Mouse (Mus musculus) limb, embryonic 15.5 days (tissue): Measurements from ENCODE around the gene Tjp3. TPM values are rescaled to one million over a fixed set of nuclear protein-coding genes. Genes with fewer than 3 reads are reported as not detected.
A peak's percentile ranks its signal among the peaks of the same experiment; 100 is the strongest.

Experiments
- ATAC-seq: fragments of 200-750 bp; cut with Nextera tagmentation; 2 replicates; pipeline ENCODE4 v1.8.0; 2017; ENCODE audit warnings: low read depth, moderate TSS enrichment; ENCODE audit not compliant: insufficient number of reproducible peaks, low FRiP score, low TSS enrichment
- H3K27ac ChIP-seq: fragments of 300-500 bp; sonication (generic); 2 replicates; pipeline ENCODE4 v1.5.1; 2015; ENCODE audit warnings: moderate library complexity, mild to moderate bottlenecking, inconsistent platforms
- H3K27me3 ChIP-seq: fragments of 300-500 bp; sonication (generic); 2 replicates; pipeline ENCODE4 v1.6.1; 2015; ENCODE audit warnings: inconsistent platforms
- H3K36me3 ChIP-seq: fragments of 300-500 bp; sonication (generic); 2 replicates; pipeline ENCODE4 v1.6.1; 2015; ENCODE audit warnings: inconsistent platforms
- H3K4me1 ChIP-seq: fragments of 300-500 bp; sonication (generic); 2 replicates; pipeline ENCODE4 v1.6.1; 2015; ENCODE audit warnings: inconsistent platforms
- H3K4me2 ChIP-seq: fragments of 300-500 bp; sonication (generic); 2 replicates; pipeline ENCODE4 v1.6.1; 2015; ENCODE audit warnings: mild to moderate bottlenecking, inconsistent platforms
- H3K4me3 ChIP-seq: fragments of 300-500 bp; sonication (generic); 2 replicates; pipeline ENCODE4 v1.5.1; 2015; ENCODE audit warnings: mild to moderate bottlenecking, inconsistent platforms
- H3K9ac ChIP-seq: fragments of 300-500 bp; sonication (generic); 2 replicates; pipeline ENCODE4 v1.6.1; 2015; ENCODE audit warnings: inconsistent platforms
- H3K9me3 ChIP-seq: fragments of 300-500 bp; sonication (generic); 2 replicates; pipeline ENCODE4 v1.6.1; 2016; ENCODE audit warnings: inconsistent platforms
- WGBS: fragments of 180-500 bp; shearing (Covaris S2); methylation state at CpG from one replicate; pipeline ENCODE4 v1.1.7; 2015; 5-methylcytosine and 5-hydroxymethylcytosine counted together
- polyA plus RNA-seq: library from polyadenylated mRNA; unstranded; fragments of >200 nt; fragmentation: Nextera tagmentation; extraction: Ambion mirVana; gene quantifications from 2 replicates; pipeline ENCODE4 v1.2.1, GENCODE M21; 2015

Gene Tjp3
- polyA plus RNA-seq, 1 experiment from 2014 or later = 9.9 TPM

DNA sequence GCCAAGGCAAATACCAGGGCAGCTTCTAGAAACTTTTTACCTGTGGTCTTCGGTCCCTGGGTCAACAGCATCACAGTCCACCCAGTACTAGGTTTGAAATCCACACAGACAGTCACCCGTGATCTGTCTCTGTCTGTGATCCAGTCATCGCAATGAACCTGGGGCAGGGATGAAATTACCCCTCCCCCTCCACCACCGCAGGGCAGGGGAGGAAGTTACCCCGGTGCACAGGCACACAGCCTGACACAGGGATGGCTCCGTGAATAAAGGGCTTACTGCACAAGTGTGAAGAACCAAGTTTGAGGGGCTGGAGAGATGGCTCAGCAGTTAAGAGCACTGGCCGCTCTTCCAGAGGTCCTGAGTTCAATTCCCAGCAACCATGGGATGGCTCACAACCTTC is 12.4 kb upstream of the Tjp3 start:
- Histone ChIP-seq H3K4me3 (no peak overlapping the region), H3K9ac (no peak overlapping the region), H3K4me1 (peaks cover 28% of the 10 kb centered on the region), H3K27me3 (no peaks in the 10 kb centered on the region), H3K36me3 (peaks cover 32% of the 10 kb centered on the region), H3K27ac (no peak overlapping the region), H3K9me3 (0 out of 2 replicates have a peak, but pooled peaks cover 3% of the 10 kb centered on the region), H3K4me2 (no peak overlapping the region)
- 73% methylated on average over 7 of the region's 7 CpGs for WGBS
- ATAC-seq = no peak

DNA sequence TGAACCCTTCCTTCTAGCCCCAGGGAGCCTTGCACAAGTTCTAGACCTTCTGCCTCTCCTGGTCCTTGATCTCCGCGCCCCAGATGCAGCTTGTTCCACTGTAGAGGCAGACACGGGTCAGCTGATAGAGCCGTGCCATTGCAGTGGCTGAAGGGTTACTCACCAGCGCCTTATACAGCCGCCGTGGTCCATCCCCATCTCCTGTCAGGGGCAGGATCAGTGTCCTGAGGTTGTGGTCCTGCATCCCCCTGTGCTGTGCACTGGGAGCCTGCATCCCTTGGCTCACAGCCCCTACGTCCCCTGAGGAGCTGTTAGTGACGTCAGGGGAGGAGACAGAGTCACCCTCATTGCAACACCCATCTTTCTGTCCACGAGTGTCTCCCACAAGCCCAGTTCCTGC is 11.9 kb upstream of the Tjp3 start:
- peaks cover 30% of the 10 kb centered on the region for H3K4me1 ChIP-seq
- peaks cover 28% of the 10 kb centered on the region for H3K36me3 ChIP-seq
- H3K4me2 ChIP-seq = no peak overlapping the region
- 0 out of 2 replicates have a peak, but pooled peaks cover 3% of the 10 kb centered on the region for H3K9me3 ChIP-seq
- peak overlapping the region; percentile 18; the same call in 1 of the 2 replicates for H3K27ac ChIP-seq
- 74% methylated on average over 10 of the region's 10 CpGs for WGBS
- no peak overlapping the region for H3K9ac ChIP-seq
- no peaks in the 10 kb centered on the region for H3K27me3 ChIP-seq
- H3K4me3 ChIP-seq = no peak overlapping the region
- no peak for ATAC-seq

DNA sequence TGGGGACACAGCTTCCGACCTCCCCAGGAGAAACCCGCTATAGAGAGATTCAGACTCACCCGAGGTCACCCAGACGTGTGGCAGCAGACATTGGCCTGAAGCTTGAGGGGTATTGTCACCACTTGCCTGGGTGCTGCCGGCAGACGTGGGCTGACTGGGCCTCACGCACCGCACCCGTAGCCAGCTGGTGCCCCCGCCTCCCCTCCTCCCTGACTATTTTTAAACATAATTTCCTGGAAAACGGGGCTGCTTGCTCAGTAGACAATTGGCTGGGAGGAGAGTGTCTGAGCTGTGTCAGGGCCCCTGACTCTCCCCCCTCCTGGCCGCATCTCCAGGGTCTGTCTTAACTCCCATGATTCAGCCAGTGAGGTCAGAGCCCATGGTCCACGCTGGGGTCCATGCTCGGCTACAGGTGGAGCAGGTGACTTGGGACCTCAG is 11.4 kb upstream of the Tjp3 start:
- H3K27ac ChIP-seq = peak overlapping the region; percentile 18; the same call in 1 of the 2 replicates
- no peaks in the 10 kb centered on the region for H3K27me3 ChIP-seq
- 0 out of 2 replicates have a peak, but pooled peaks cover 2% of the 10 kb centered on the region for H3K9me3 ChIP-seq
- H3K4me3 ChIP-seq = no peak overlapping the region
- H3K9ac ChIP-seq = no peak overlapping the region
- 46% methylated on average over 14 of the region's 14 CpGs for WGBS
- ATAC-seq = no peak
- H3K36me3 ChIP-seq = peaks cover 23% of the 10 kb centered on the region
- no peak overlapping the region for H3K4me2 ChIP-seq
- peaks cover 34% of the 10 kb centered on the region for H3K4me1 ChIP-seq

DNA sequence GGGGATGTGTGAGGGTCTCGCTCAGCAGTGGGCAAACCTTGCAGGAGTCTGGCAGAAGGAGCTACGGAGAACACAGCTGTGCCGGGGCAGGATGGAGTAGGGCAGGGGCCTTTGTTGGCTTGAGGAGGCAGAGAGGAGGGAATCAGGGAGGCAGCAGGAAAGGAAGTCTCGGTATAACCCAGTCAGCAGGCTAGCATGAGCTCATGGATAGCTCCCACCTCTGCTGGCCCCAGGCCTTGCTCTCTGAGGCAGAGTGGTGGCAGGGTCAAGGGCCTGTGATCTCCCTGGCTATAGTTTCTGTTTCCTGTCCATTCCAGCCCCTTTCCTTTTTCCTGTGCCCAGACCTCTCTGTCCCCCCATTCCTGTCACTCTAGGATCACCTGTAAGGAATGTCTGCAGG is 10.9 kb upstream of the Tjp3 start:
- Histone ChIP-seq H3K4me1 (peaks cover 39% of the 10 kb centered on the region), H3K9ac (no peak overlapping the region), H3K27me3 (no peaks in the 10 kb centered on the region), H3K36me3 (peaks cover 18% of the 10 kb centered on the region), H3K27ac (0 out of 2 replicates have a peak overlapping the region, but pooled peaks have one; percentile 18), H3K4me2 (no peak overlapping the region), H3K4me3 (no peak overlapping the region), H3K9me3 (no peaks in the 10 kb centered on the region)
- ATAC-seq = no peak
- 65% methylated on average over 4 of the region's 4 CpGs for WGBS

DNA sequence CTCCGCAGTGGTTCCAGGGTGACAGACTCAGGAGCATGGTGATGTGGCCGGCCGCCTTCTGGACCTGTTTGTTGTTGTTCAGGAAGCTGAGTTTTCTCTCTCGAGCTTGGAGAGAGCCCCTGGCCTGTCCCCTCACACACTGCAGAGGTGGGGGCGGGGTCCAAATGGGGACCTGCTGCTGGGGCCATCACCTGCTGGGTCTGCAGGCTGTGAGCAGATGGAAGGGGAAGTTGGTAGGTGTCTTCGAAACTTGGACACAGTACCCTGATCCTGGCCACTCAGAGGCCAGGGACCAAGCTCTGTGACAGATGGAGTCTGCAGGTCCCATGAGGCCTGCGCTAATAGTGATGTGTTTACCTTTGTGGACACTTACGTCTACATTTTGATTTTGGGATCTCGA is 9.9 kb upstream of the Tjp3 start:
- WGBS = 85% methylated on average over 9 of the region's 9 CpGs
- Histone ChIP-seq H3K4me3 (no peak overlapping the region), H3K9ac (no peak overlapping the region), H3K9me3 (no peaks in the 10 kb centered on the region), H3K27ac (no peak overlapping the region), H3K4me1 (peaks cover 41% of the 10 kb centered on the region), H3K4me2 (no peak overlapping the region), H3K27me3 (no peaks in the 10 kb centered on the region), H3K36me3 (peaks cover 13% of the 10 kb centered on the region)
- ATAC-seq = no peak

DNA sequence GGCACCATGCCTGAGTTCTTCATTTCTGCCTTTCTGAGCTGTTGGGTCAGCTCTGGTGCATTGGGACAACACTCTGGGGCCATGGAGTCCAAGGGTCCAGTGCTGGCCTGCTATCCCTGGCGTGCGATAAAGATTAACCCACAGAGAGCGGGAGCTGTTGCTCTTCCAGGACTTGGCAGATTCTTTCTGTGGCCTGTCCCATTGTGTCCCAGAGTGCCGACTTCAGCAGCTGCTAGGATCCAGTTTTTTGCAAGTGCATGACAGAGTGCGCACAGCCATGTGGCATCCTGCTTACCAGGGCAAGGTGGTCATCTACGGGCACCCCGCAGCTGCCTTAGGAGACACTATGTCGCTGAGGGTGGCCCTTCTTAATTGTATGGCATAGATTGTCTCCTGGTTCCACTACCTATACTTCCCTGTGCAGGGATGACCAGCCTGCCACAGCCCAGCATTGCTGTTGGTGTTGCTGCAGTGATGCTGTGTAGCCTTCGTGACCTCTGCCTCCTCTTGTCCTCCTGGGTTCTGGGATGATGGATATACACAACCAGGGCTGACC is 9.0 kb upstream of the Tjp3 start:
- ATAC-seq = no peak
- Histone ChIP-seq H3K36me3 (peaks cover 11% of the 10 kb centered on the region; the same call in 1 of the 2 replicates), H3K4me2 (no peak overlapping the region), H3K27me3 (no peaks in the 10 kb centered on the region), H3K9ac (no peak overlapping the region), H3K27ac (no peak overlapping the region), H3K4me1 (peaks cover 42% of the 10 kb centered on the region), H3K9me3 (no peaks in the 10 kb centered on the region), H3K4me3 (no peak overlapping the region)
- WGBS = 86% methylated on average over 9 of the region's 9 CpGs

DNA sequence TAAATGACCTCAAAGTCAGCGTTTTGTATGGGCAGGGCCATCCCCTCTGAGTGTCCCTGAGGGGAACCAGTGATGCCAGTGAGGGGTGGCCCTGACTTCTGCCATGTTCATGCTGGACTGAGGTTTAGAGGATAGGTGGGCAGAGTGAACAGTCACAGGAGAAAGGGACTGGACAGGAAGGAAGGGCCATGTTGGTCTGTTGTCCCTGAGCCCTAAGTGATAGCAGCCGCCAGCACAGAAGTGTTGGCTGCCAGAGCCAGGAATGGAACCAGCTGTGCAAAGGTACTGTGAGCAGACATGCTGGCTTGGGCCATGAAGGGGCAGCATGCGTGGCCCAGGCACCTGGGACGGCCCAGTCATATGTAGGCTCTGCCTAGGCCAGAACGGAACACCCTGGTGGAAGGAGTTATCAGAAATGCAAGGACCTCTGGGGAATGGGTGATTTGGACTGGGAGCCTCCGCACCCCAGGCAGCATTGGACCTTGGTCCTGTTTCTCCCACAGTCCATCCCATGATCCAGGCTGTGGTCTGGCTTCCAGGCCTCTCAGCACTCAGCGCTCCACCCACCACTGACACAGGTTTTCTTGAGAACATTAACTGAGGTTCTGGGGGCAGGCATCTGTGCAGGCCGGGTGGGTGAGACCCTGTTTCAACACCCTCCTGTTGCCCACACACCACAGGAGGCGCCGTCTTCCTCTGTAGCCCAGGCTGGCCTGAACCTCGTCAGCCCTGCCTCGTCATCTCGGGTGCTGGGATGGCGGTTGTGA is 8.4 kb upstream of the Tjp3 start:
- Histone ChIP-seq H3K4me1 (peaks cover 48% of the 10 kb centered on the region), H3K27me3 (no peaks in the 10 kb centered on the region), H3K9me3 (no peaks in the 10 kb centered on the region), H3K27ac (no peak overlapping the region), H3K4me2 (no peak overlapping the region), H3K4me3 (no peak overlapping the region), H3K36me3 (peaks cover 12% of the 10 kb centered on the region; the same call in 1 of the 2 replicates), H3K9ac (no peak overlapping the region)
- WGBS = 89% methylated on average over 14 of the region's 14 CpGs
- ATAC-seq = no peak

DNA sequence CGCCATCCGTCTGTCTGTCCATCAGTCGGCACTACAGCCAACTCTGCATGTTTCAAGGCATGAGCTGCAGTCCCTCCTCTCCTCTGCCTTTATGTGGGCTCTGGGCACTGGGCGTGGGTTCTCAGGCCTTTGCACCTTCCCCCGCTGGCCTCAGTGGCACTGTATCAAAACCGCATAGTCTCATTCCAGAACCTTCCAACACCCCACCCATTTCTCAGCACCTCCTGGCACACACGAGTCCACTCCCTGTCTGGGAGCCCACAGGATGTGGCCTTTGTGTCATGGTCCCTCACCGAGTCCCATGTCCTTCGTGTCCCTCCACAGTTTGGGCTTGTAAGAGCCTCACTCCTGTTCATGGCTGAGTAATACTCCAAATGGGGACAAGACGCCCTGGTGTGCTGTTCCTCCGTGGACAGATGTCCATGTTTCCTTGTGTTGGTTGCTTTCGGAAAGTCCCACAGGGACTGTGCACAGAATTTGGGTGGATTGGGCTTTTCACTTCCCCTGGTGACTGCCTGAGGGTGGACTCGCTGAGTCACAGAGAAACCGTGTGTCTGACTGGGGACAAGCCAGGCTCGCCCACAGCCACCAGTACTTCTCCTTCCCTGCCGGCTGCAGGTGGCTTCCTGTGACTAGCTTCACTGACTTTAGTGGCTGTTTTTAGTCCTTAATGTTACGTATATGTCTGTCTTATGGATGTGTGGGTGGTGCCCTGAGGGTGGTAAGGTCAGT is 7.2 kb upstream of the Tjp3 start:
- no peak for ATAC-seq
- Histone ChIP-seq H3K27ac (no peak overlapping the region), H3K9me3 (no peaks in the 10 kb centered on the region), H3K4me3 (no peak overlapping the region), H3K27me3 (no peaks in the 10 kb centered on the region), H3K36me3 (peaks cover 12% of the 10 kb centered on the region; the same call in 1 of the 2 replicates), H3K4me1 (peaks cover 54% of the 10 kb centered on the region), H3K9ac (no peak overlapping the region), H3K4me2 (no peak overlapping the region)
- 92% methylated on average over 17 of the region's 17 CpGs for whole genome bisulfite sequencing

DNA sequence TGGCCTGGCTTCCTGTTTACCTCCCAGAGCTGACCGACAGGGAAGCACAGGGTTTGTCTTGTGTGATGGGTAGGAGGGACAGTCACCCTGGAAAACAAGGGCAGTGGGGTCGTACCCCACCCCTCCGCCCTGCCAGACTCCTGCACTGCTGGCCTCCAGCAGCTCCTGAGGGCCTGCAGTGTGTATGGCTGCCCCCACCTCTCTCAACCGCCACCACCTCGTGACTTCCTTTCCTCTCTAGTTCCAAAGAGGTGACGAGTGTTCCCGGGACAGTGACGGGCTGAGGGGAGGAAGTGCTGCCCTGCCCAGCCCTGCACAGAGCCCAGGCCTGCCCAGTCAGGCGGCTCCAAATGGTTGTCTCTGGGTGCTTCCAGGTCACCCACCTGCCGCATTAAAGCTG is 6.5 kb upstream of the Tjp3 start:
- H3K4me3 ChIP-seq = no peak overlapping the region
- no peak overlapping the region for H3K4me2 ChIP-seq
- H3K36me3 ChIP-seq = peaks cover 12% of the 10 kb centered on the region; the same call in 1 of the 2 replicates
- no peak for ATAC-seq
- H3K4me1 ChIP-seq = peaks cover 49% of the 10 kb centered on the region
- H3K27ac ChIP-seq = 0 out of 2 replicates have a peak overlapping the region, but pooled peaks have one; percentile 47
- H3K9me3 ChIP-seq = no peaks in the 10 kb centered on the region
- H3K9ac ChIP-seq = no peak overlapping the region
- H3K27me3 ChIP-seq = no peaks in the 10 kb centered on the region
- WGBS = 59% methylated on average over 10 of the region's 10 CpGs

DNA sequence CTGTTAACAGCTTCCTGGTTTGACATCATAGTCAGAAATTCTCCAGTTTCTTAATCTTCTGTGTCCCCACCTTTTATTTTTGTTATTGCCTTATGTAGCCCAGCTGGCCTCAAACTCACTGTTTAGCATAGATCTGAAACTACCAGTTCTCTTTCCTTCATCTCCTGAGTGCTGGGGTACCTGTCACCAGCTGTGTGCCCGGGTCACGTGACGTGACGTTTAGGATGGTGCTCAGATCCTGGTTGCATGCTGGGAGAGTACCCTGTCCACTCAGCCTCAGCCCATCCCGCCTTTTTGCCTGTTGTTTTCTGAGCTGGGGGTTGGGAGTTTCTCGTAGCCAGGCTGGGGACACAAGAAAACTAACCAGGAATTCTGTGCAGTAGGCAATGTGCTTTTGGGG is 5.9 kb upstream of the Tjp3 start:
- Histone ChIP-seq H3K4me2 (no peak overlapping the region), H3K27ac (0 out of 2 replicates have a peak overlapping the region, but pooled peaks have one; percentile 47), H3K27me3 (no peaks in the 10 kb centered on the region), H3K4me3 (no peak overlapping the region), H3K4me1 (peaks cover 43% of the 10 kb centered on the region), H3K9ac (no peak overlapping the region), H3K9me3 (no peaks in the 10 kb centered on the region), H3K36me3 (peaks cover 12% of the 10 kb centered on the region; the same call in 1 of the 2 replicates)
- no peak for ATAC-seq
- 86% methylated on average over 6 of the region's 6 CpGs for WGBS

DNA sequence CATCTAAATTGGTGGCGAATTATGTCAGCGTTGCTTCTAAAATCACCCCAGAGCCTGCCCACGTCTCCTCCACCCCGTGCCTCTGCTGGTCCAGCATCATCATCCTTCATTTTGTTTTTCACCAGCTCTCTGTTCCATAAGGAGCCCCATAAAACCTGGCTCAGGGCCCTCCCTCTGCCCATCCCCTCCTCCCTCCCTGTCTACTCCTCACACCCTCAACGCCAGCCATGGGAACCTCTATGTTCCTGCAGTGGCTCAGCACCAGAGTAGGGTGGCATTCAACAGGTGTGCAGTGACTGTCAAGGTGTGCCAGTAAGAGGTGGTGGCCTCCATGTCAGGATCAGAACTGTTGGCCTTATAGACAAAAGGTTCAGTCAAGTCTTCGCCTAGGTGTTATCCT is 3.8 kb upstream of the Tjp3 start:
- Histone ChIP-seq H3K4me3 (no peak overlapping the region), H3K9me3 (no peaks in the 10 kb centered on the region), H3K36me3 (peaks cover 12% of the 10 kb centered on the region; the same call in 1 of the 2 replicates), H3K27me3 (peaks cover 13% of the 10 kb centered on the region), H3K4me1 (peaks cover 52% of the 10 kb centered on the region), H3K9ac (0 out of 2 replicates have a peak overlapping the region, but pooled peaks have one; percentile 7), H3K27ac (no peak overlapping the region), H3K4me2 (no peak overlapping the region)
- 88% methylated on average over 6 of the region's 6 CpGs for WGBS
- ATAC-seq = no peak
